Mouse (Mus musculus) heart, embryonic 10.5 days (tissue): ENCODE data around the gene Gmds. TPM values are rescaled to one million over a fixed set of nuclear protein-coding genes. Genes with fewer than 3 reads are reported as not detected.

Source experiments
- DNase-seq: peaks from one replicate; pipeline ENCODE4 v3.0.0-alpha.2; 2017; ENCODE audit warnings: low spot score
- H3K27ac ChIP-seq: fragments of 300-500 bp; sonication (generic); 2 replicates; pipeline ENCODE4 v1.5.1; 2016; ENCODE audit warnings: mild to moderate bottlenecking
- H3K27me3 ChIP-seq: fragments of 300-500 bp; sonication (generic); 2 replicates; pipeline ENCODE4 v1.6.1; 2016; ENCODE audit warnings: mild to moderate bottlenecking; ENCODE audit not compliant: poor library complexity, insufficient read depth, severe bottlenecking
- H3K36me3 ChIP-seq: fragments of 300-500 bp; sonication (generic); 2 replicates; pipeline ENCODE4 v1.6.1; 2016; ENCODE audit warnings: mild to moderate bottlenecking, moderate library complexity
- H3K4me1 ChIP-seq: fragments of 300-500 bp; sonication (generic); 2 replicates; pipeline ENCODE4 v1.6.1; 2016; ENCODE audit warnings: mild to moderate bottlenecking
- H3K4me3 ChIP-seq: fragments of 300-500 bp; sonication (generic); 2 replicates; pipeline ENCODE4 v1.5.1; 2016; ENCODE audit warnings: mild to moderate bottlenecking, moderate library complexity
- H3K9me3 ChIP-seq: fragments of 300-500 bp; sonication (generic); 2 replicates; pipeline ENCODE4 v1.6.1; 2016; ENCODE audit warnings: mild to moderate bottlenecking, moderate library complexity
- WGBS: fragments of 180-500 bp; shearing (Covaris S2); methylation state at CpG from one replicate; pipeline ENCODE4 v1.1.7; 2016; 5-methylcytosine and 5-hydroxymethylcytosine counted together
- polyA plus RNA-seq: library from polyadenylated mRNA; unstranded; fragments of >200 nt; fragmentation: Nextera tagmentation; extraction: Ambion mirVana; gene quantifications from 2 replicates; pipeline ENCODE4 v1.2.1, GENCODE M21; 2016

The Gmds gene
- polyA plus RNA-seq, 1 experiment from 2014 or later = 26.1 TPM

- Histone ChIP-seq H3K27ac (no peak overlapping the region), H3K9me3 (no peaks in the 10 kb centered on the region), H3K36me3 (no peaks in the 10 kb centered on the region), H3K27me3 (no peaks in the 10 kb centered on the region), H3K4me1 (0 out of 2 replicates have a peak, but pooled peaks cover 11% of the 10 kb centered on the region), H3K4me3 (no peak overlapping the region)
- no peak for DNase-seq
- WGBS = 73% methylated on average over 2 of the region's 2 CpGs
These were observed 160.6 kb downstream of the Gmds start for GRCm38 (mm10) chr13:32177852-32178453.

GRCm38 (mm10) chr13:32175028-32175427, 163.5 kb downstream of the Gmds start:
- Histone ChIP-seq H3K9me3 (no peaks in the 10 kb centered on the region), H3K36me3 (no peaks in the 10 kb centered on the region), H3K4me3 (no peak overlapping the region), H3K4me1 (0 out of 2 replicates have a peak, but pooled peaks cover 9% of the 10 kb centered on the region), H3K27me3 (no peaks in the 10 kb centered on the region), H3K27ac (no peak overlapping the region)
- no peak for DNase-seq
- WGBS = 79% methylated on average over 2 of the region's 2 CpGs

DNA sequence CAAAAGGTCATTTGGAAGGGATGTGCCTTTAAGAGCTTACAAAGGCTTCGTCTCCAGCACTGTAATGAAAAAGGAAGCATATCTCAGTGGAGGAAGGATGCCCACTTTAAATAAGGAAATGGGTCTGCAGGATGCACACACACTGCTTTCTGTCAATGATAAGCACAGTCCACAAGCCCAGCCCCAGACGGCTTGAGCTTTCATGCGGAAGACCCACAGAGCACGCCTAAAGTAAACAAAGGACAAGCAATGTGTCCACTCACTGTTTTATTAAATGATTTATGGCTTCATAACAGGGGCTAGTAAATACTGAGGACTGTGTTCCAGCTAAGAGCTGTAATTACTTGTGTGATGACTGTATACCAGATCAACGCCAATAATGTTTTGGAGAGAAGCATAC, 169.4 kb downstream of the Gmds start:
- Histone ChIP-seq H3K4me3 (no peak overlapping the region), H3K36me3 (no peaks in the 10 kb centered on the region), H3K9me3 (no peaks in the 10 kb centered on the region), H3K27me3 (no peaks in the 10 kb centered on the region), H3K27ac (no peak overlapping the region), H3K4me1 (peaks cover 6% of the 10 kb centered on the region; the same call in 1 of the 2 replicates)
- 20% methylated on average over 5 of the region's 5 CpGs for WGBS
- DNase-seq = no peak

DNA sequence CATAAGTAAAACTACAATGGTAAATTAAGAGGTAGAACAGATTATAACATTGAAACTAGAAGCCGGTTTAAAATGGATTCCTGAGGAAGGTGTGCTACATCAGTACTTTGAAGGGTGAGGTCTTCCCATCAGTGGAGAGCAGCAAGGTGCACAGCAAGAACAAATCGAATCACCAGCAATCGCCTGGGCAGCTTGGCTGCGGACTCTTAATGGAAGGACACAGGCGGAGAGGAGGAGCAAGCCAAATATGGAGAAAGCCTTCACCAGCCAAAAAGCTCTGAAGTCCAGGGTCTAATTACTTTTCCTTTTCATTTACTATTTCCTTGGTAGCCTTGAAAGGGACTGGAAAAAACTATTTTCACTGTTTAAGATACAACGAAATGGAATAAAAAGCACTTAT, 170.7 kb downstream of the Gmds start:
- DNase-seq = no peak
- 76% methylated on average over 6 of the region's 6 CpGs for whole genome bisulfite sequencing
- no peak overlapping the region for H3K27ac ChIP-seq
- no peaks in the 10 kb centered on the region for H3K27me3 ChIP-seq
- peaks cover 6% of the 10 kb centered on the region; the same call in 1 of the 2 replicates for H3K4me1 ChIP-seq
- no peaks in the 10 kb centered on the region for H3K36me3 ChIP-seq
- no peaks in the 10 kb centered on the region for H3K9me3 ChIP-seq
- no peak overlapping the region for H3K4me3 ChIP-seq

GRCm38 (mm10) chr13:32165581-32165980, 173.0 kb downstream of the Gmds start:
- DNase-seq = no peak
- no peak overlapping the region for H3K4me3 ChIP-seq
- peaks cover 6% of the 10 kb centered on the region; the same call in 1 of the 2 replicates for H3K4me1 ChIP-seq
- no peaks in the 10 kb centered on the region for H3K36me3 ChIP-seq
- 59% methylated on average over 2 of the region's 2 CpGs for WGBS
- no peaks in the 10 kb centered on the region for H3K9me3 ChIP-seq
- no peak overlapping the region for H3K27ac ChIP-seq
- H3K27me3 ChIP-seq = no peaks in the 10 kb centered on the region

GRCm38 (mm10) chr13:32161567-32161966, 177.0 kb downstream of the Gmds start:
- Histone ChIP-seq H3K4me1 (no peaks in the 10 kb centered on the region), H3K4me3 (no peak overlapping the region), H3K9me3 (no peaks in the 10 kb centered on the region), H3K27ac (no peak overlapping the region), H3K27me3 (no peaks in the 10 kb centered on the region), H3K36me3 (no peaks in the 10 kb centered on the region)
- DNase-seq = no peak
- 25% methylated on average over 2 of the region's 2 CpGs for WGBS

DNA sequence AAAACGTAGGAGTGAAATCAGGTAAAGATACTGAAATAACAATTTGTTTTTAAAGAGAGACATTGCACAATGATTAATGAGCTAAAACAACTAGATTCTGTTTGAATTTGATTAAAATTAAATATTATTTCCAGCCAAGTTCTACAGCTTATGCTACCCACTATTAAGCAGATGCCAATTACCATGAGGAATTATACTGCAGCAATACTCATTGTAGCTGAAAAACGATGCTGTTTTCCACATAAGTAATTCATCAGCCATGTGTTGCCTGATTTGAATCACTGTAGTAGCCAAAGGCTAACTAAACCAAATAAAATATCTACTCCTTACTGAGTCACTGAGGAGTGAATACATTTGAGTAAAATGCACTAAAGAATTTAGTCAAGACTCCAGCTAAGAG, 180.3 kb downstream of the Gmds start:
- Histone ChIP-seq H3K9me3 (no peaks in the 10 kb centered on the region), H3K4me3 (no peak overlapping the region), H3K36me3 (no peaks in the 10 kb centered on the region), H3K4me1 (no peaks in the 10 kb centered on the region), H3K27me3 (no peaks in the 10 kb centered on the region), H3K27ac (no peak overlapping the region)
- no peak for DNase-seq
- WGBS = 75% methylated on average over 2 of the region's 2 CpGs

- no peak for DNase-seq
- WGBS = 14% methylated on average over 1 of the region's 1 CpGs
- Histone ChIP-seq H3K27ac (no peak overlapping the region), H3K9me3 (no peaks in the 10 kb centered on the region), H3K4me3 (no peak overlapping the region), H3K4me1 (peaks cover 4% of the 10 kb centered on the region), H3K36me3 (no peaks in the 10 kb centered on the region), H3K27me3 (no peaks in the 10 kb centered on the region)
These were observed 192.6 kb downstream of the Gmds start for GRCm38 (mm10) chr13:32145916-32146315.

DNA sequence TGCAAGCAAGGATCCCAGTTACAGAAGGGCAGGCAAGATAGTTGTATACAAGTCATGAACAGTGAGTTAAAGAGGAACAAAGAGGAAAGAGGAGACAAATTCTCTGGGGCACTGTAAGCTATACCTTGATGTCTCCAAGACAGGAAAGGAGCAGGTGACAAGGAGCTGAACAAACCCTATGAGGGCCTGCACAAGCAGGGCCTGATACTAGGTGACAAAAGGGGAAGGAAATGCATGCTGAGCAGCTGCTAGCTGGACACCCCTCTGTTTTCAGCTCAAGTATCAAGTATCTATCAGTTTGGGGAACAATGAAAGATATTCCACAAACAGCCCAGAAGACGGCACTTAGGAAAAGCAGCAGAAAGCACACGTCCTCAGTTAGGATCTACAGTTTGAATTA, 193.4 kb downstream of the Gmds start:
- Histone ChIP-seq H3K4me3 (no peak overlapping the region), H3K4me1 (peaks cover 4% of the 10 kb centered on the region), H3K27ac (no peak overlapping the region), H3K27me3 (no peaks in the 10 kb centered on the region), H3K36me3 (no peaks in the 10 kb centered on the region), H3K9me3 (no peaks in the 10 kb centered on the region)
- DNase-seq = no peak
- 45% methylated on average over 2 of the region's 2 CpGs for WGBS

DNA sequence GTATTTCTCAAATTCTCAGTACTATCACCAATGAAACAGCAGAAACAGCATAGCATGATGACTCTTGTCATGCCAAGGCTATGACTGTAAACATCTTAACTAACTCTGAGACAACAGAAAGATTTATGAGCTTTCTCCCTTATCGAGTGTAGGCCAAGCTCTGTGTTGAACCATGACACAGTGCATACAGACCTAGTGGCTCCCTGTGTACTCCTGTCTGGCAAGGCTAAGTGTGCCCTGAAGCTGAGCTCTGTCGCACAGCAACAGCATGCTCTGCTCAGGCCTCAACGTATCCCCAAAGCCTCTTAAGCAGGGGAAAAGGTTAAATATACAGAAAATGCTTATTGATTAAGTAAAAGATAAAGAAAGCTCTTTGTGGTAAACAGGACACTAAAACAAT, 194.9 kb downstream of the Gmds start:
- Histone ChIP-seq H3K36me3 (no peaks in the 10 kb centered on the region), H3K27ac (no peak overlapping the region), H3K4me1 (peaks cover 4% of the 10 kb centered on the region), H3K27me3 (no peaks in the 10 kb centered on the region), H3K4me3 (no peak overlapping the region), H3K9me3 (no peaks in the 10 kb centered on the region)
- WGBS = 82% methylated on average over 3 of the region's 3 CpGs
- no peak for DNase-seq

DNA sequence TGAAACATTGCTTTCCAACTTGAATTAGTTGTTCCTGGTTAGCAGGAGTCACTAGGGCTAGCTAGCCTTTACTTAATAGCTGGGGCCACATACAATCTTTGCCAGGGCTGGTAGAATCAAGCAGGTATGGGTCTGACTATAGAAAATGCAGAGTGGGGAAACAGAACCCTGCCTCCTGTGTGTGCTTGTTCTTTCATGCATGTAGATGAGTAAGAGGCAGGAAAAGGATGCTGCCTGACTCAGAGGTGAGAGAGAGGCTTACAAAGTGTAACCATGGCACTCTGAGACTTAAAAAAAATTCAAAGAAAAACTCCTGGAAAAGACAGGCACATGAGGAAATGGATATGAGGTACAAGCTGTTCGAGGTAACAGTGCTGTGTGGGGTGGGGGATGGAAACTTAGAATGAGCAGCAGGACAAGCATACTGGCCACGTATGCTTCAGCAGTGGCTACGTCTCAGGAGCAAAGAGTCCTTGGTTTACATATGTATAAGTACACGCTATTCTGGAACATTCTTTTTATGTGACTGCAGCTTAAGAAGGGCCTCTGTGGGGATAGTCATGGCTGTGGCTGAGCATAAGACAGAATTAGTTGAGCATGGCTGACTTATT, 203.8 kb downstream of the Gmds start:
- Histone ChIP-seq H3K27ac (no peak overlapping the region), H3K9me3 (no peaks in the 10 kb centered on the region), H3K4me1 (no peaks in the 10 kb centered on the region), H3K27me3 (no peaks in the 10 kb centered on the region), H3K36me3 (no peaks in the 10 kb centered on the region), H3K4me3 (no peak overlapping the region)
- DNase-seq = no peak
- WGBS = 80% methylated on average over 4 of the region's 4 CpGs

- Histone ChIP-seq H3K27me3 (no peaks in the 10 kb centered on the region), H3K27ac (no peak overlapping the region), H3K4me3 (no peak overlapping the region), H3K36me3 (no peaks in the 10 kb centered on the region), H3K4me1 (no peaks in the 10 kb centered on the region), H3K9me3 (no peaks in the 10 kb centered on the region)
- no peak for DNase-seq
- WGBS = 78% methylated on average over 1 of the region's 1 CpGs
These were observed 208.6 kb downstream of the Gmds start for GRCm38 (mm10) chr13:32129970-32130369.

- Histone ChIP-seq H3K4me3 (no peak overlapping the region), H3K36me3 (no peaks in the 10 kb centered on the region), H3K4me1 (no peaks in the 10 kb centered on the region), H3K27ac (no peak overlapping the region), H3K27me3 (no peaks in the 10 kb centered on the region), H3K9me3 (no peaks in the 10 kb centered on the region)
- WGBS = 65% methylated on average over 1 of the region's 1 CpGs
- no peak for DNase-seq
These were observed 220.2 kb downstream of the Gmds start for GRCm38 (mm10) chr13:32118386-32118785.

- no peak overlapping the region for H3K4me3 ChIP-seq
- DNase-seq = no peak
- no peaks in the 10 kb centered on the region for H3K36me3 ChIP-seq
- H3K27me3 ChIP-seq = no peaks in the 10 kb centered on the region
- no peaks in the 10 kb centered on the region for H3K4me1 ChIP-seq
- H3K9me3 ChIP-seq = no peaks in the 10 kb centered on the region
- 76% methylated on average over 1 of the region's 1 CpGs for WGBS
- H3K27ac ChIP-seq = no peak overlapping the region
These were observed 223.1 kb downstream of the Gmds start for GRCm38 (mm10) chr13:32115468-32115867.
